Mouse (Mus musculus) left cerebral cortex, adult 2 months (tissue): Measurements from ENCODE around the gene Card6. TPM values are rescaled to one million over a fixed set of nuclear protein-coding genes. Genes with fewer than 3 reads are reported as not detected.

ENCODE experiments used
- DNase-seq, 2 experiments: peaks; one replicate each; pipeline ENCODE4 v3.0.0; 2021 to 2022; ENCODE audit warnings: low spot score in 2 of 2, mixed read lengths in 1 of 2; ENCODE audit errors: extremely low spot score in 1 of 2
- H3K27ac ChIP-seq: fragments of 200-600 bp; 2 replicates; pipeline ENCODE4 v1.8.1; 2022
- H3K4me3 ChIP-seq: fragments of 200-600 bp; 2 replicates; pipeline ENCODE4 v1.8.1; 2022
- CTCF ChIP-seq: fragments of 200-600 bp; IDR thresholded peaks from 2 replicates; pipeline ENCODE4 v1.8.1; 2022; ENCODE audit warnings: antibody characterized with exemption, mild to moderate bottlenecking, moderate library complexity
- intact Hi-C: fragments of 180-260 bp; cut with DNase I; formaldehyde crosslinking; loops from one replicate; pipeline ENCODE4 v1.15.1; 2025
- long read RNA-seq, 2 experiments: library from polyadenylated mRNA; stranded (forward); transcript quantifications; one replicate each; pipeline ENCODE4 v2.0.0; 2021; ENCODE audit warnings: borderline mapping rate in 2 of 2
- total RNA-seq, 2 experiments: library from RNA; stranded (reverse); gene quantifications; 2 replicates each; pipeline ENCODE4 v1.2.3; 2021

Gene Card6
- total RNA-seq = 1 to 10 TPM; 2.2 to 2.7 TPM
- long read RNA-seq, experiment 1 = 0 reads
- long read RNA-seq, experiment 2 = 0 reads

- intact Hi-C loops = loop anchor here (5.0 kb wide), 2 partner anchors 1051 to 1151 kb away; no protein-coding TSS in a partner anchor
- Histone ChIP-seq H3K4me3 (peak within 1 kb of the TSS; percentile 41), H3K27ac (peak within 1 kb of the TSS; percentile 61)
- no peak for DNase-seq
- TF ChIP-seq CTCF = no peak
Observed at GRCm38 (mm10) chr15:5107686-5108654, at the start of gene Card6. Gene Card6 (minus strand): TSS chr15:5108539.

- intact Hi-C loops = no loop called here
- TF ChIP-seq CTCF = no peak
- no peak overlapping the region for H3K27ac ChIP-seq
- H3K4me3 ChIP-seq = no peak overlapping the region
- DNase-seq = no peak
Observed at GRCm38 (mm10) chr15:5157386-5157785, 49.0 kb upstream of the Card6 start.

- no peak for TF ChIP-seq CTCF
- DNase-seq = no peak
- intact Hi-C loops = no loop called here
- no peak overlapping the region for H3K27ac ChIP-seq
- no peak overlapping the region for H3K4me3 ChIP-seq
Observed at GRCm38 (mm10) chr15:5156355-5156754, 48.0 kb upstream of the Card6 start.

- Histone ChIP-seq H3K4me3 (no peak overlapping the region), H3K27ac (no peak overlapping the region)
- no peak for DNase-seq
- no peak for TF ChIP-seq CTCF
- intact Hi-C loops = no loop called here
Observed at GRCm38 (mm10) chr15:5155093-5155492, 46.8 kb upstream of the Card6 start.

GRCm38 (mm10) chr15:5154621-5155020 is 46.3 kb upstream of the Card6 start:
- no peak for TF ChIP-seq CTCF
- H3K4me3 ChIP-seq = no peak overlapping the region
- no peak overlapping the region for H3K27ac ChIP-seq
- intact Hi-C loops = no loop called here
- no peak for DNase-seq

GRCm38 (mm10) chr15:5152171-5152570 is 43.8 kb upstream of the Card6 start:
- Histone ChIP-seq H3K4me3 (no peak overlapping the region), H3K27ac (no peak overlapping the region)
- DNase-seq = no peak
- no peak for TF ChIP-seq CTCF
- intact Hi-C loops = no loop called here

- TF ChIP-seq CTCF = no peak
- H3K4me3 ChIP-seq = no peak overlapping the region
- intact Hi-C loops = no loop called here
- H3K27ac ChIP-seq = no peak overlapping the region
- no peak for DNase-seq
Observed at GRCm38 (mm10) chr15:5149187-5149586, 40.8 kb upstream of the Card6 start.

GRCm38 (mm10) chr15:5145196-5145945 is 37.0 kb upstream of the Card6 start:
- intact Hi-C loops = no loop called here
- H3K27ac ChIP-seq = no peak overlapping the region
- TF ChIP-seq CTCF = no peak
- H3K4me3 ChIP-seq = peak overlapping the region; percentile 96; the same call in 1 of the 2 replicates
- no peak for DNase-seq

- DNase-seq = peak; percentile 70 to 75
- Histone ChIP-seq H3K4me3 (peak overlapping the region; percentile 96), H3K27ac (peak overlapping the region; percentile 94)
- TF ChIP-seq CTCF = peak; percentile 24
- intact Hi-C loops = no loop called here
Observed at GRCm38 (mm10) chr15:5144021-5144778, 35.9 kb upstream of the Card6 start.

- DNase-seq = peak; percentile 73 to 75
- intact Hi-C loops = loop anchor here (1.0 kb wide), 1 partner anchor 26 kb away; no protein-coding TSS in a partner anchor
- Histone ChIP-seq H3K27ac (peak within 1 kb of the TSS; percentile 94), H3K4me3 (peak within 1 kb of the TSS; percentile 96)
- TF ChIP-seq CTCF = peak; percentile 48
Observed at GRCm38 (mm10) chr15:5143361-5144020, 35.2 kb upstream of the Card6 start, which contains the start of gene Prkaa1. Gene Prkaa1 (plus strand): TSS chr15:5143861.

GRCm38 (mm10) chr15:5142714-5143113 is 34.4 kb upstream of the Card6 start:
- DNase-seq = no peak
- peak overlapping the region; percentile 59 for H3K4me3 ChIP-seq
- TF ChIP-seq CTCF = no peak
- peak overlapping the region; percentile 87 for H3K27ac ChIP-seq
- intact Hi-C loops = loop anchor here (1.0 kb wide), 1 partner anchor 25 kb away; no protein-coding TSS in a partner anchor
